Mouse (Mus musculus): ENCODE data around the gene Cox20. TPM values are rescaled to one million over a fixed set of nuclear protein-coding genes. Genes with fewer than 3 reads are reported as not detected.
"Not testable (repeated sequence)": the region's sequence is repeated elsewhere in the genome, so short reads cannot be mapped to it uniquely, and the experiment has no call there.

The Cox20 gene
- polyA plus RNA-seq, 1 experiment from 2014 or later, result 200 TPM

DNA sequence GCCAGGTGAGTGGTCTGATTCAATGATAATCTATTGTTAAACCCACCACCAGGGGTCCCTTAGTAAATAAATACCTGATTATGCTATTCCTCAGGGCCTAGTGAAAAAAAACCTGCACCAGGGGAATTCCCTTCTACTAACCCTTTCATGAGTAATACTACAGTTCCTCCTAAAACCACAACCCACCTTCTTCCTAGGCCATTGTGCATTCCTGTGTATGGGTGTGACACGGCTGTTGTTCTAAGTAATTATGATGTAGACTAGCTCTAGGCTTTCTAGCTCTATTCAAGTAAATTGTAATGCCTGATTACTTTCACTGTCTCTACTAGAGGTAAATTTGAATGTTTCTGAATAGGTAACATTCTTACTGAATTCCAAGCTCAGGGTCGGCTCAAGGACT is 17.7 kb upstream of the Cox20 start:
- 83% methylated on average over 2 of the region's 2 CpGs for WGBS
- ATAC-seq (ENCODE audit: insufficient number of reproducible peaks, low FRiP score); H3K36me3 ChIP-seq: not testable (repeated sequence)

DNA sequence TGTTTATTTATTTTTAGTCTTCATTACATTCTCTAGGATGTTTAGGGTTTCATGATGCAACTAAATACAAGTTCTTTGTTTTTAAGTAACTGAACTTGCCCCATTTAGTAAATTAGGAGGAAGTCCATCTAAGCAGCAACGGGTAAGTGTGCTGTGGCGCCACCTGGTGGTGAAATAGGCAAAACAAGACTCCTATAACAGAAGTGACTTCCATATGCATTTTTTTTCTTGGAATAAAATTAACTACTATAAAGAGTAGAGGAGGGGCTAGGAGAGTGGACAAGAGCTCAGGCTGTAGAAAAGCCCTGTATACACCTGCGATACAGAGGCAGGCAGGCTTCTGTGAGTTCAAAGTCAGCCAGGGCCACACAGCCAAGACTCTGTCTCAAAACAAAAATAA is 15.5 kb upstream of the Cox20 start:
- no peaks in the 10 kb centered on the region for H3K36me3 ChIP-seq
- H3K9ac ChIP-seq, result no peak overlapping the region
- no peak for ATAC-seq (ENCODE audit: insufficient number of reproducible peaks, low FRiP score)
- no peaks in the 10 kb centered on the region for H3K27me3 ChIP-seq (replicated peaks)
- no peaks in the 10 kb centered on the region for H3K9me3 ChIP-seq (replicated peaks)
- H3K4me2 ChIP-seq, result no peak overlapping the region
- no peaks in the 10 kb centered on the region for H3K4me1 ChIP-seq (replicated peaks)
- no peak overlapping the region for H3K4me3 ChIP-seq
- H3K27ac ChIP-seq (ENCODE audit: poor library complexity, severe bottlenecking), result no peak overlapping the region
- WGBS, result 23% methylated on average over 3 of the region's 3 CpGs

More for the DNA sequence above, 17.7 kb upstream of the Cox20 start:
- H3K27me3 ChIP-seq (replicated peaks); H3K9me3 ChIP-seq (replicated peaks); H3K4me1 ChIP-seq (replicated peaks); H3K27ac ChIP-seq (ENCODE audit: poor library complexity, severe bottlenecking); H3K9ac ChIP-seq; H3K4me2 ChIP-seq; H3K4me3 ChIP-seq: not testable (repeated sequence)

DNA sequence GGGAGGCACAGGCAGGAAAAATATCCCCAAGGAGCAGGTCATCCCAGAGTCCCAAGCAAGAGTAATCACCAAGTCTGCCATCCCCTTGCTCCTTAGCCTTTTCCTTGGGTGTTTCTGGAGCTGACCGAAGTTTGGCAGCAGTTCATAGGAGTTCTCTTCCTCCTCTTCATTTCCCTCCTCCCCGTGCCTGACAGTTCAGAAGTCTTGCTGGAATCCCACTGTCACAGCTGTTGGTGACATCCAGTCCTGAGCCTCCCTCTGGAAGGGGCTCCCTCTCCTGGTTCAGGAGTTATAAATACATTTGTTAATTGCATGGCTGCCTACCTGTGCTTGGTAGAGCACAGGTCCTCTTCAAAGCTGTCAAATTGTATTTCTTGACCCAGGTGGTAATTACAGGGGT is 9.4 kb upstream of the Cox20 start:
- Histone ChIP-seq H3K4me2 (no peak overlapping the region), H3K27ac (ENCODE audit: poor library complexity, severe bottlenecking) (no peak overlapping the region), H3K4me1 (replicated peaks) (0 out of 2 replicates have a peak, but pooled peaks cover 3% of the 10 kb centered on the region), H3K27me3 (replicated peaks) (no peaks in the 10 kb centered on the region), H3K4me3 (no peak overlapping the region), H3K36me3 (no peaks in the 10 kb centered on the region), H3K9ac (no peak overlapping the region), H3K9me3 (replicated peaks) (no peaks in the 10 kb centered on the region)
- ATAC-seq (ENCODE audit: insufficient number of reproducible peaks, low FRiP score), result no peak
- 67% methylated on average over 2 of the region's 2 CpGs for WGBS

DNA sequence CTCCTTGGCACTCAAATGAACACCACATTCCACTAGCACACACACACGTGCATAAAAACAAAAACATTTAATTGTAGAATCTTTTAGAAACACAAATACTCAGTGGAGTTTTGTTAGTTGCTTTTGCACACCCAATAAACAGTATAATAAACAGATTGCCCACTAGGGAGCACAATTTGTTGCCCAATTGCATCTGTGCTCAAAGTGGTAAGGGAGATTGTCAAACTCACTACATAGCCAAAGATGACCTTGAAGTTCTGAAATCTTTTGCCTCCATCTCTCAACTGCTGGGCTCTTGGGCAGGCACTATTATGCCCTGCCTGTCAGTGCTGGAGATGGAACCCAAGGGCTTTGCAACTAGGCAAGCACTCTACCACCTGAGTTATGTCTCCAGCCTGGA is 8.8 kb upstream of the Cox20 start:
- H3K4me2 ChIP-seq, result no peak overlapping the region
- H3K27me3 ChIP-seq (replicated peaks), result no peaks in the 10 kb centered on the region
- no peak overlapping the region for H3K9ac ChIP-seq
- WGBS, result 68% methylated on average over 1 of the region's 1 CpGs
- H3K36me3 ChIP-seq, result no peaks in the 10 kb centered on the region
- no peak overlapping the region for H3K27ac ChIP-seq (ENCODE audit: poor library complexity, severe bottlenecking)
- H3K9me3 ChIP-seq (replicated peaks), result no peaks in the 10 kb centered on the region
- 0 out of 2 replicates have a peak, but pooled peaks cover 3% of the 10 kb centered on the region for H3K4me1 ChIP-seq (replicated peaks)
- no peak overlapping the region for H3K4me3 ChIP-seq
- no peak for ATAC-seq (ENCODE audit: insufficient number of reproducible peaks, low FRiP score)

GRCm38 (mm10) chr1:178313039-178313597 is 5.8 kb upstream of the Cox20 start:
- H3K27ac ChIP-seq (ENCODE audit: poor library complexity, severe bottlenecking), result no peak overlapping the region
- 94% methylated on average over 1 of the region's 1 CpGs for WGBS
- no peak overlapping the region for H3K4me2 ChIP-seq
- peaks cover 8% of the 10 kb centered on the region; the same call in 1 of the 2 replicates for H3K4me1 ChIP-seq (replicated peaks)
- no peaks in the 10 kb centered on the region for H3K27me3 ChIP-seq (replicated peaks)
- H3K4me3 ChIP-seq, result no peak overlapping the region
- H3K9me3 ChIP-seq (replicated peaks), result no peaks in the 10 kb centered on the region
- H3K9ac ChIP-seq, result no peak overlapping the region
- no peaks in the 10 kb centered on the region for H3K36me3 ChIP-seq
- ATAC-seq (ENCODE audit: insufficient number of reproducible peaks, low FRiP score), result no peak

DNA sequence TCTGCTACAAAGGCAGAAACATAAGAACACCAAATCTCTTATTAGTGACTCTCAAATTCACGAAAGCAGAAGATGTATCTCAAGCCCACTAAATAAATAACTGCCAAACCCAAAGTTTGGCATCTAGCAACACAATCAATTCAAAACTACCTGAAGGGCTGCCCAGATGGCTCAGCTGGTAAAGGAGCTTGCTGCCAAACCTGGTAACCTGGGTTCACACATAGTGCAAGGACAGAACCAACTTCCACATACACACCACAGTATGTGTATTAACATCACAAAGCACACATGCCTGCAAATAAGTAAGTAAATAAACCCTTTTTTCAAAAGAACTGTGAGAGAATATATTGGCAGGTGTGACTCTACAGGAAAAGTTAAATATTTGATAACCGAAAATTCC is 4.7 kb upstream of the Cox20 start:
- Histone ChIP-seq H3K4me1 (replicated peaks) (peaks cover 7% of the 10 kb centered on the region; the same call in 1 of the 2 replicates), H3K27ac (ENCODE audit: poor library complexity, severe bottlenecking) (no peak overlapping the region), H3K36me3 (no peaks in the 10 kb centered on the region), H3K4me3 (no peak overlapping the region), H3K4me2 (no peak overlapping the region), H3K9me3 (replicated peaks) (no peaks in the 10 kb centered on the region), H3K9ac (no peak overlapping the region), H3K27me3 (replicated peaks) (no peaks in the 10 kb centered on the region)
- no peak for ATAC-seq (ENCODE audit: insufficient number of reproducible peaks, low FRiP score)
- WGBS, result 88% methylated on average over 2 of the region's 2 CpGs

DNA sequence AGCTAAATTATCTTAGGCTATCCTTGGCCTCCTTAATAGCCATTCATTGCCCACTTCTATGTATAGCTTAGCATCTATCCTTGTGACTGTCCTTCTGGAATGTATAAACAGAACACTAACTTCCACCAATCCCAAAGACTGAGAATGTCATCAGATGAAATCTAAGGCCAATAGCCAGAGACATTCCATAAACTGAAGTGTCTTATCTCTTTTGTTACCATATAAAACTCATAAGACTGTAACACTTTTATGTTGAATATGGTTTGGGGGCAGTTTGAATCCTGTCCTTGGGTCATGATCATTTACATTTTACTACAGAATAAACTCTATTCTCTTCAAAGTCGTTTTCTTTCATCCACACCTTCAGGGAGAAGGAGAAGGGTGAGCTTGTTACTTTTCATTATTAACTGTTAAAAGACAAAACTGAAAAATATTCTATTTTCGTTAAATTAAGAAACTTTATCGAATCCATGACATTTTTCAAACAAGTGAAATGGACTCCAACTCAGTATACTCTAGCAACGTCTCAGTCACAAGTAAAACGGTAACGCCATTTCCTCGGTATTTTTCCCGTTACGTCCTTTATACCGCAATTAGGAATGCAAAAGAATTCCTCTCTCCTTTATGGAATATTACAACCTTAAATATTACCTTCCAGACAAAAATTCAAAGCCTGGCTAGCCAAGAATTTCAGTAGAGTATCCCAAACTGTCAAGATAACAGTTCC is 1.5 kb upstream of the Cox20 start:
- ATAC-seq (ENCODE audit: insufficient number of reproducible peaks, low FRiP score), result no peak
- Histone ChIP-seq H3K4me2 (peak overlapping the region; percentile 36; the same call in 1 of the 2 replicates), H3K9me3 (replicated peaks) (no peaks in the 10 kb centered on the region), H3K27me3 (replicated peaks) (no peaks in the 10 kb centered on the region), H3K4me1 (replicated peaks) (peaks cover 16% of the 10 kb centered on the region), H3K4me3 (peak overlapping the region; percentile 65; the same call in 1 of the 2 replicates), H3K9ac (no peak overlapping the region), H3K27ac (ENCODE audit: poor library complexity, severe bottlenecking) (peak overlapping the region; percentile 100), H3K36me3 (peaks cover 15% of the 10 kb centered on the region)
- 48% methylated on average over 10 of the region's 10 CpGs for WGBS

DNA sequence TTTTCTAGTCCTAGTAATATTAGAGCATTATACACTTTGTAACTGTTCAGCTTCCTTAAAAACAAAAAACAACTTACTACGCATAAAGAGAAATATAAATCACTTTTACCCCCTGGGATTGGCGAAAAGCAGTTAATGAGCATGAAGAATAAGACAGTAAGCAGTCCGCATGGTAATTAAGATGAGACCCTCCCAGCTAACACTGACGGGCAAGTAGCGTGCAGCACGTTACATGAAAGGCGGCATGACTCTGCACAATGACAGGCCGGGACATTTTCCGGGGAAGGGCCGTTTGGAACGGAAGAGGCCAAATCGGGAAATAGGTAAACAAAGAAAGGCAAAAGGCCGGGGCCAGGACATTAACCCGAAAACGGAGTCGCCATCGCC is 935 bp upstream of the Cox20 start:
- peak overlapping the region; percentile 100 for H3K27ac ChIP-seq (ENCODE audit: poor library complexity, severe bottlenecking)

DNA sequence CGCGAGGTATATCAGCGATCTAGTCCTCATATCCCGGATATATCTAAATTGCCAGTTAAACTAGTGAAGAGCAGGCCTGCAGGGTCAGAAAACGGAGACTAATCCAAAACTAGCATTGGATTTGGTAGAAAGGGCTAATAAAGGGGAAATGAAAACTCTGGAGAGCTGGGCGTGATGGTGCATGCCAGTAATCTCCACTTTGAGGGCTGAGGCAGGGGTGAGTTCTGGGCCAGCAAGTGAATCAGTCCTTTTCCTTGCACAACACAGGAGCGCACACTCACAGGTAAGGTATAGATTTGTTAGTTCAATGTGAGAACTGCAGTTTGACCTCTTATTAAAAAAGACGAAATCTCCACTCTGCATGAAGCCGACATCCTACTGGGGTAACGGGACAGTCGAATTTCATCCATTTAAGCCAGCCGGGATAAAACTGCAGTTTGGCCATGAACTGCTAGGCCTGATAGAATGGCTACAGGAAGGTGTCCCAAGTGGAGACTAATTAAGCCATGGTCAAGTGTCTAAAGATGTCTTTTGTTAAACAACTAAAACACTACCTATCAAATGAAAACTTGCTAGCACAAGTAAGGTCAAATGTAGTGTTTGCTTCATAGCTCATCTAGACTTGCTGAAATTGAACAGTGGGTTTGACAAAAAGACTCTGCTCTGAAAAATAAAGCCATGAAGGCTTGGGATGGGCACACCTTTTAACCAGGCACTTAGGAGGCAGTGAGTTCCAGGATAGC is 536 bp downstream of the Cox20 start:
- H3K9ac ChIP-seq, result peak overlapping the region; percentile 83
- no peaks in the 10 kb centered on the region for H3K27me3 ChIP-seq (replicated peaks)
- peak overlapping the region; percentile 65 for H3K4me3 ChIP-seq
- no peak for ATAC-seq (ENCODE audit: insufficient number of reproducible peaks, low FRiP score)
- WGBS, result 1% methylated on average over 12 of the region's 12 CpGs
- H3K4me1 ChIP-seq (replicated peaks), result peaks cover 21% of the 10 kb centered on the region
- no peaks in the 10 kb centered on the region for H3K9me3 ChIP-seq (replicated peaks)
- H3K4me2 ChIP-seq, result peak overlapping the region; percentile 68
- H3K36me3 ChIP-seq, result peaks cover 30% of the 10 kb centered on the region
- peak overlapping the region; percentile 100 for H3K27ac ChIP-seq (ENCODE audit: poor library complexity, severe bottlenecking)

More for the DNA sequence above, 935 bp upstream of the Cox20 start:
- Histone ChIP-seq H3K4me1 (replicated peaks) (peaks cover 17% of the 10 kb centered on the region), H3K4me2 (peak overlapping the region; percentile 68), H3K36me3 (peaks cover 20% of the 10 kb centered on the region), H3K9ac (peak overlapping the region; percentile 83), H3K9me3 (replicated peaks) (no peaks in the 10 kb centered on the region), H3K4me3 (peak overlapping the region; percentile 65), H3K27me3 (replicated peaks) (no peaks in the 10 kb centered on the region)
- peak; percentile 83 for ATAC-seq (ENCODE audit: insufficient number of reproducible peaks, low FRiP score)
- whole genome bisulfite sequencing, result under 1% methylated on average over 17 of the region's 17 CpGs

GRCm38 (mm10) chr1:178320038-178320722 is 1.2 kb downstream of the Cox20 start:
- Histone ChIP-seq H3K4me2 (peak overlapping the region; percentile 68), H3K27ac (ENCODE audit: poor library complexity, severe bottlenecking) (peak overlapping the region; percentile 100), H3K4me3 (peak overlapping the region; percentile 65), H3K36me3 (peaks cover 33% of the 10 kb centered on the region), H3K9ac (peak overlapping the region; percentile 83), H3K9me3 (replicated peaks) (no peaks in the 10 kb centered on the region), H3K4me1 (replicated peaks) (peaks cover 21% of the 10 kb centered on the region), H3K27me3 (replicated peaks) (no peaks in the 10 kb centered on the region)
- 20% methylated on average over 8 of the region's 8 CpGs for WGBS
- no peak for ATAC-seq (ENCODE audit: insufficient number of reproducible peaks, low FRiP score)
